Mouse (Mus musculus) myocyte (in vitro differentiated cells): ENCODE measurements around the gene Ergic1.

Experiments
- CEBPB ChIP-seq: IDR thresholded peaks from 2 replicates; pipeline ENCODE4 v1.6.1; 2011; ENCODE audit warnings: mild to moderate bottlenecking, moderate library complexity; ENCODE audit not compliant: poor library complexity, insufficient read depth, severe bottlenecking
- E2F4 ChIP-seq: IDR thresholded peaks from one replicate; pipeline ENCODE4 v1.6.1; 2011; ENCODE audit warnings: mild to moderate bottlenecking, control low read depth, moderate library complexity; ENCODE audit not compliant: insufficient read depth
- MAX ChIP-seq: IDR thresholded peaks from one replicate; pipeline ENCODE4 v1.6.1; 2011; ENCODE audit warnings: low read depth, mild to moderate bottlenecking, control low read depth
- POLR2A ChIP-seq: IDR thresholded peaks from one replicate; pipeline ENCODE4 v1.6.1; 2011; ENCODE audit warnings: low read depth, mild to moderate bottlenecking, control low read depth, moderate library complexity; ENCODE audit not compliant: insufficient read length
- POLR2AphosphoS2 ChIP-seq: IDR thresholded peaks from one replicate; pipeline ENCODE4 v1.6.1; 2011; ENCODE audit warnings: low read depth, control low read depth; ENCODE audit not compliant: insufficient read length
- REST ChIP-seq: IDR thresholded peaks from one replicate; pipeline ENCODE4 v1.6.1; 2011; ENCODE audit warnings: mild to moderate bottlenecking, control low read depth, moderate library complexity; ENCODE audit not compliant: insufficient read depth, insufficient read length
- SRF ChIP-seq: IDR thresholded peaks from one replicate; pipeline ENCODE4 v1.6.1; 2011; ENCODE audit warnings: low read depth; ENCODE audit not compliant: control insufficient read depth, insufficient read length
- TCF12 ChIP-seq: IDR thresholded peaks from one replicate; pipeline ENCODE4 v1.6.1; 2011; ENCODE audit warnings: mild to moderate bottlenecking, control low read depth; ENCODE audit not compliant: poor library complexity, insufficient read depth, severe bottlenecking
- TCF3 ChIP-seq: IDR thresholded peaks from one replicate; pipeline ENCODE4 v1.6.1; 2011; ENCODE audit warnings: low read depth, control low read depth; ENCODE audit not compliant: insufficient read length
- USF1 ChIP-seq: IDR thresholded peaks from one replicate; pipeline ENCODE4 v1.6.1; 2011; ENCODE audit warnings: low read depth, mild to moderate bottlenecking, control low read depth, moderate library complexity

DNA sequence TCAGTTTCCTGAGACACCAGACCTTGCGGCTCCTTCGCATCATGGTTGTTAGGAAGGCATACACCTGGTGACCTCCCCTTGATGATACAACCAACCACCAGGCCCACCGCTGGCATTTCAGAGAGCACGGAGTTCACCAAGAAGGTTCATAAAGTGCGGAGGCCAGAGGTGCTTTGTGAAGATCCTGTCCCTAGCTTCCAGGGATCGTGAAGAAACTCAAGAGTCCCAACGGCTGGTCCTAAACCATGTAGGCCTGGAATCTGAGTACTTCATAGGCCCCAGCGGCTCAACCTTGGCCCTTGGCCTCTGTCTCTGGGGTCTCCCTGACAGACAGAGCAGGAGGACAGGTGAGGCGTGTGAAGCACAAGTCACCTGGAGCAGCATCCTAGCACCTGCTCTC is 34.0 kb upstream of the Ergic1 start:
- TF ChIP-seq POLR2A (no peak), MAX (no peak), USF1 (no peak), POLR2AphosphoS2 (no peak), TCF3 (no peak), TCF12 (no peak), E2F4 (no peak), REST (no peak), SRF (no peak), CEBPB (no peak)
